Mouse (Mus musculus) heart, adult 11 months (tissue): ENCODE measurements around the gene Cdh16.
A peak's percentile ranks its signal among the peaks of the same experiment; 100 is the strongest.

Experiments used
- DNase-seq: peaks from one replicate; pipeline ENCODE4 v3.0.0; 2022

Cdh16 gene

GRCm38 (mm10) chr8:104570436-104571343 lies 53.5 kb downstream of the Cdh16 start:
- peak; percentile 97 for DNase-seq

GRCm38 (mm10) chr8:104569559-104569958 lies 54.6 kb downstream of the Cdh16 start:
- DNase-seq: peak; percentile 93

- peak; percentile 91 for DNase-seq
Measured at GRCm38 (mm10) chr8:104565457-104565798, 58.8 kb downstream of the Cdh16 start.

- DNase-seq: peak; percentile 98
Measured at GRCm38 (mm10) chr8:104564633-104565456, 59.4 kb downstream of the Cdh16 start.

- no peak for DNase-seq
Measured at GRCm38 (mm10) chr8:104560731-104561130, 63.5 kb downstream of the Cdh16 start.

- peak; percentile 74 for DNase-seq
Measured at GRCm38 (mm10) chr8:104557226-104557625, 67.0 kb downstream of the Cdh16 start.

- DNase-seq: peak; percentile 93
Measured at GRCm38 (mm10) chr8:104555191-104555590, 69.0 kb downstream of the Cdh16 start.
